Mouse (Mus musculus) testis, adult 2 months (tissue): ENCODE measurements around the gene Igdcc3.

ENCODE experiments used
- CTCF ChIP-seq: fragments of 200-500 bp; IDR thresholded peaks from 2 replicates; pipeline ENCODE4 v1.5.1; 2012; ENCODE audit warnings: low read depth, mild to moderate bottlenecking, inconsistent platforms, low read length, moderate library complexity; ENCODE audit not compliant: control insufficient read depth, insufficient read depth, insufficient replicate concordance
- POLR2A ChIP-seq: fragments of 200-500 bp; IDR thresholded peaks from 2 replicates; pipeline ENCODE4 v1.6.1; 2012; ENCODE audit warnings: low read depth, mild to moderate bottlenecking, inconsistent platforms, low read length, moderate library complexity; ENCODE audit not compliant: control insufficient read depth

GRCm38 (mm10) chr9:65154692-65155455 lies 13.9 kb downstream of the Igdcc3 start:
- no peak for TF ChIP-seq CTCF
- no peak for TF ChIP-seq POLR2A
